ENCODE assay signal across 22 mouse cellular contexts in genomic region chr19:44263581-44263980, GRCm38 (mm10).
"Had no signal": no experiment of that assay in that cellular context is flagged by ENCODE, and none has a peak within 500 bp of the region (broad histone marks: within the 10 kb centered on the region; RNA-seq: fewer than 3 reads in every experiment).

No protein-coding gene starts in this region.

- DNase-seq: gastrocnemius, adult 2 months; gastrocnemius, postnatal 10 days; gastrocnemius, postnatal 25 days; heart, adult 18-20 months; heart, postnatal 14 days; heart, postnatal 36 days; kidney, adult 18-20 months; kidney, adult 8-10 months; kidney, postnatal 10 days; kidney, postnatal 25 days; kidney, postnatal 4 days; liver; liver, embryonic 13.5 days had no signal

- H3K36me3 ChIP-seq: heart, embryonic 13.5 days; heart, embryonic 15.5 days; hindbrain, embryonic 12.5 days; intestine, embryonic 15.5 days; liver, embryonic 13.5 days had no signal

- H3K9me3 ChIP-seq: heart, embryonic 13.5 days; heart, embryonic 15.5 days; hindbrain, embryonic 12.5 days; intestine, embryonic 15.5 days; liver, embryonic 13.5 days had no signal

- H3K9ac ChIP-seq: heart, embryonic 13.5 days; heart, embryonic 15.5 days; hindbrain, embryonic 12.5 days; hindbrain, embryonic 14.5 days; intestine, embryonic 15.5 days; liver, embryonic 13.5 days had no signal

- H3K27ac ChIP-seq: gastrocnemius, adult 2 months; heart, embryonic 13.5 days; heart, embryonic 15.5 days; hindbrain, embryonic 12.5 days; hindbrain, embryonic 14.5 days; intestine, embryonic 15.5 days; layer of hippocampus, adult 2 months; left cerebral cortex, adult 2 months; liver, embryonic 13.5 days had no signal

- H3K4me3 ChIP-seq: gastrocnemius, adult 2 months; heart, embryonic 13.5 days; heart, embryonic 15.5 days; hindbrain, embryonic 12.5 days; intestine, embryonic 15.5 days; layer of hippocampus, adult 2 months; left cerebral cortex, adult 2 months; liver, embryonic 13.5 days had no signal

- H3K27me3 ChIP-seq: heart, embryonic 13.5 days; heart, embryonic 15.5 days; hindbrain, embryonic 12.5 days; intestine, embryonic 15.5 days had no signal

- H3K4me2 ChIP-seq: heart, embryonic 11.5 days; heart, embryonic 13.5 days; heart, embryonic 15.5 days; hindbrain, embryonic 12.5 days; hindbrain, embryonic 14.5 days; intestine, embryonic 15.5 days; liver, embryonic 11.5 days; liver, embryonic 13.5 days had no signal
